Mouse (Mus musculus): Measurements from ENCODE around the gene 4930519G04Rik.
"Not testable (repeated sequence)": the region's sequence is repeated elsewhere in the genome, so short reads cannot be mapped to it uniquely, and the experiment has no call there.

The 4930519G04Rik gene

DNA sequence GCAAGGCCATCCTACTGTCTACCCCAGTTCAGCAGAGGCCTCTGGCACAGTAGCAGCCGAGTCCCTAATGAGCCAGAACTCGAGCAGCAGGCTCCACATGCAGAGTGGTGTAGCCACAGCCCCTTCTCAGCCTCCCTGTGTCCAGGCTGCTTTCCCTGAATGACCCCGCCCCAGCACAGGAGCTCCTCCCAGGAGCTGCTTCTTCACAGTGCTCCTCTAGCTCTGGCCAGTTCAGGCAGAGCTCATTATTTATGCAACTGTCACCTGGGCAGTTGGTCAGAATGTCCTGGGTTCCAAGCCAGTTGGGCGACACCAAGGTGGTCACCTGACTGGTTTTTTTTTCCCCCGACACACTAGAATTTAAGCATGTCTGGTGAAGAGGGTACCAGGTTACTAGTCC lies at the start of gene 4930519G04Rik:
4930519G04Rik (plus strand) TSS at position 301 of the 400 bp plus-strand sequence.
- in situ Hi-C loops (cut with MboI; ENCODE audit: unreplicated experiment in 2 of 2): not testable (repeated sequence)

DNA sequence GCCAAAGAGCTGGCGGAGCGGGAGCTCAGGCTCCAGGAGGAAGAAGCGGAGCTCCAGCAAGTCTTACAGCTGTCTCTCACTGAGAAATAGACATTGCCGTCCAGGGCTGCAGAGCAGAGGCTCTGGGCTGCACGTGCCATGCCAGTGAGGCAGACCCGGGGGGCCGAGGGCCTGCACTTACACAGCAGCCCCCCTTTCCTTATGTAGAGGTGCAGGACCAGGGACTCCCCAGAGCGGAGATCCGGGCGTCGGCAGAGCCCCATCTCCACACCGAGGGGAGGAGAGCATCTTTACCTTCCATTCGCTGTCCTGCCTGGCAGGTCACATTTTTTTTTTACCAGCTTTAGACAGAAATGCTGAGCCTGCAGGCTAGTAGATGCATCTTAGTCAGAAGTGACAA lies 49.1 kb upstream of the 4930519G04Rik start:
- in situ Hi-C loops (cut with MboI; ENCODE audit: unreplicated experiment in 2 of 2): no loop called here

DNA sequence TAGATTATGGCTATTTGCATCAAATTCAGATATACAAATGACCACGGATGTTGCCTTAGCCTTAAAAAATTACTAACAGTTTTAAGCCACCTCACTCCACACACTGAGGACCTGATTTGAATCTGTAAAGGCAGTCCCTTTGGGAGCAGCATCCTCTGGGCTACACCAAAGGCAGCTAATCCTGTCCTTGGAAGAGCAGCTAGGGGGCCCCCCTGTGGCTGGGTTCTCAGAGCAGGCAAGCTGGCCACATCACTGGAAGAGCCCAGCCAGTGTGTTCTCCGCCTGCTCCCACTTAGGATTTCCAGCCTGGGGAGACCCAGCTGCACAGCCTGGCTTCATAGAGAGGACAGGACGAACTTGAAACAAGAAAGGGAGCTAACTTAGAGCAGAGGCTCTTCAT lies 48.5 kb upstream of the 4930519G04Rik start:
- in situ Hi-C loops (cut with MboI; ENCODE audit: unreplicated experiment in 2 of 2): loop anchor here (5.0 kb wide), 2 partner anchors 33 to 38 kb away; partner anchors contain the start of gene Ankrd13a (in 1 of the 2)

DNA sequence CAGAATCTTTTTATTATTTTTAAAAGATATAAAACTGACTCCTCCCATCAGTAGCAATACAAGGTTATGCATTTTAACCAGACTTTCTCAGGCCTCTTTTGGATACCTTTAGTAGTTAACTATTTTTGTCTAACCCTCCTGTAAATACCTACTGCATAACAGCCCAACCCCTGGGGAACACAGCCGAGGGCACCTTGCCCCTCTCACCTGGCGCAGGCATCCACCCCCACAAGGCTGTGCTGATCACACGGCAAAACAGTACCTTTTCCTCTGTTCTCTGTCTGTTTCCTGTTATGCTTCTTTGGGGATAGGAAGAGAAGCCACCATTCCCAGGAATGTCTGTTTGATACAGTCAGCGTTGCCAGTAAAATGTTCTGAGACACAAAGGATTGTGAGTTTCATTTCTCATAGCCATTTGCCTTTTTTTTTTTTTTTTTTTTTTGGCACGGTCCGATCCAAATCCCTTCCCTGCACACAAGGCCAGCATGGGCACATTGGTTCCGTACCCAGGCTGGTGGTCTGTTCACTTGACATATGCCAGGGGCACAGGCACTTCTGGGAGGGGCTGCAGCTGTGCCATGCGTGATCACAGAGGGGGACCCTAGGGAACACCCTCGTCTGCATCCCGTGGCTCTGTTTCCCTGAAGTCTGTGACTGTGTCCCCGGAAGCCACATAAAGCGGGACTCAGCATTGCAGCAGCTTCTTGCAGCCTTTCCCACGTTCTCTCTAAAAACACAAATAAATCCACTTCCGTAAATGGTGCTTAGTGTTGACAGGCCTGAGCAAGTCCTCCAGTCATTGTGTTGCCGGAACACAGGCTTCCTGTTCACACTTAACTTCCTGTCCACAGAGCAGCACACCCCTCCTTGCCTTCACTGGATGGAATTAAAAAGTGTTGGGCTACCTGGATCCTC lies 47.8 kb upstream of the 4930519G04Rik start:
- in situ Hi-C loops (cut with MboI; ENCODE audit: unreplicated experiment in 2 of 2): loop anchor here (5.0 kb wide), 2 partner anchors 33 to 38 kb away; partner anchors contain the start of gene Ankrd13a (in 1 of the 2)

DNA sequence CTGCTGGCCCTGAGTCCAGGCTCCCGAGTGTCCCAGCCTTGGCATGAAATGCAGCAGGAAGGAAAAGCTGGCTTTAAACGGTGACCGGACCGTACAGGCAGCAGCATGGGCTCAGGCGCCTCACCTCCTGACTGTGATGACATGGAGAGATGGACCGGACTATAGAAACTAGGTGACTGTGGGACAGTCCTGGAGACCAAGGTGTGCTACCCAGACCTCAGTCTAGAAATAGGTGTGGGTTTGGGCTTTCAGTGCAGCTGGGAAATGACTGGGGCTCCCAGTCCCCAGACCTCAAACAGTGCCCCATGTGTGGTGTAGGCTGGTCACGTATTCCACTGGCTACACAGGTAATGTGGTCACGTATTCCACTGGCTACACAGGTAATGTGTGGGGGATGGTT lies 46.8 kb upstream of the 4930519G04Rik start:
- in situ Hi-C loops (cut with MboI; ENCODE audit: unreplicated experiment in 2 of 2): loop anchor here (5.0 kb wide), 2 partner anchors 34 to 39 kb away; partner anchors contain the start of gene Ankrd13a (in 1 of the 2)

DNA sequence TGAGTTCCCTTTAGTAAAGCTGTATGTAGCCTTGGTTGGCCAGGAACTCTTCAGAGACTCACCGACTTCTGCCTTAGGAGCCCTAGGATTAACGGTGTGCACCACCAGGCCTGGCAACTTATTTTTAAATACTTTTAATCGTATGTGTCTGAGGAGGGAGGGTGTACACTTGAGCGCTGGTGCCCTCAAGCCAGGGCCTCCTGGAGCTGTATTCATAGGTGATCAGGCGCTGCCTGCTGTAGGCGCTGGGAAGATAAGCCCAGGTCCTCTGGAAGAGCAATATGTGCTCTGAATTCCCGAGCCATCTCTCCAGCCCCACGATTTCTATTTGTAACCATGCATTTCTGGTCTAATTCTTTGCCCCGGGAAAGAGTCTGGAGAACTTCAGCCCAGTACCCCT lies 46.4 kb upstream of the 4930519G04Rik start:
- in situ Hi-C loops (cut with MboI; ENCODE audit: unreplicated experiment in 2 of 2): loop anchor here (5.0 kb wide), 2 partner anchors 35 to 40 kb away; partner anchors contain the start of gene Ankrd13a (in 1 of the 2)

DNA sequence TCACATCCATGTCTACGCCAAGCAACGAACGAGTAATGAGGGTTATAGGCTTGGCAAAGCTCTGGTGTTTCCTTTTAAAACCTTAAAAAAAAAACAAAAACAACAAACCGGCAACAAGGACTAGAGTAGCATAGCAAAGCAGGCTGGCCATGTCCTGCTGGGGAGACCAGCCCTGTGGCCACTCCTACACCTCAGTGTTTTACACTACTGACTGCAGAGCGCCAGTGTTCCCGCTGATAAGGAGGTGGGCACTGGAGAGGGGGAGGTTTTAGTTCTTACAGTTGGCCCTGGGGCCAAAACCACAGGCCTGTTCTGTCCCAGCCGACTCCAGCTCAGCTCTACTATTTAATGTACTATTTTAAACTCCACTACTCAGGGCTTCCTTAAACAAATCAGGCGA lies 46.0 kb upstream of the 4930519G04Rik start:
- in situ Hi-C loops (cut with MboI; ENCODE audit: unreplicated experiment in 2 of 2): loop anchor here (5.0 kb wide), 2 partner anchors 35 to 40 kb away; partner anchors contain the start of gene Ankrd13a (in 1 of the 2)

DNA sequence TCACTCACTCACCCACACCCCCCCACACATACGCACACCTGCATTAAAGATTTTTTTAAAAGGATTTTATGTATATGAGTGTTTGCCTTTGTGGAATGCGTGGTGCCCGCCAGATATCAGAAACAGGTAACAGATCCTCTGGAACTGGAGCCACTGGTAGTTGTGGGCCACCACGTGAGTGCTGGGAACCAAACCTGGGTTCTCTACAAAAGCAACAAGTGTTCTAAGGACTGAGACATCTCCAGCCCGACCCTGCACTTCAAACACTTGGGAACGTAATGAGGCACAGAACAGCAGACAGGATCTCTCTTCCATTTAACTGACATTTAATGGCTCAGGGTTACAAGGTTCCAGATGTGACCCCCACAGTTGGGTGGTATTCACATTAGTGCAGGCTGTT lies 45.6 kb upstream of the 4930519G04Rik start:
- in situ Hi-C loops (cut with MboI; ENCODE audit: unreplicated experiment in 2 of 2): loop anchor here (5.0 kb wide), 2 partner anchors 36 to 41 kb away; partner anchors contain the start of gene Ankrd13a (in 1 of the 2)

DNA sequence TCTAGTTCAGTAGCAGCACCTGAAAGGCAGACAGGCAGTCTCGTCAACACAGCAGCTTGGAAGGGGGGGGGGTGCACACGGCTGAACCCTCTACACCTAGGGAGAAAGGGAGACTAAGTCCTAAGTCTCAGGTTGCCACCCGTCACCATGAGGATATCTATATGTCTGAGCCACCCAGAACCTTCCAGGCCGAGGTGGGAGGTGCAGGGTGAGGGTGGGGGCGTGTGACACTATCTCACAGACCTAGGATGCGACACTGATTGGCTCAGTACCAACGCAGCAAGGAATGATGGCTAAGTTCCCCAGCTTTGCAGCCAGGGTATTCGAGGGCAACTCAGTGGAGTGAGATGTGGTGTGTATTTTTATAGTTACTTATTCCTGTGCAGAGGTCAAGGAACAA lies 45.1 kb upstream of the 4930519G04Rik start:
- in situ Hi-C loops (cut with MboI; ENCODE audit: unreplicated experiment in 2 of 2): loop anchor here (5.0 kb wide), 2 partner anchors 36 to 41 kb away; partner anchors contain the start of gene Ankrd13a (in 1 of the 2)

DNA sequence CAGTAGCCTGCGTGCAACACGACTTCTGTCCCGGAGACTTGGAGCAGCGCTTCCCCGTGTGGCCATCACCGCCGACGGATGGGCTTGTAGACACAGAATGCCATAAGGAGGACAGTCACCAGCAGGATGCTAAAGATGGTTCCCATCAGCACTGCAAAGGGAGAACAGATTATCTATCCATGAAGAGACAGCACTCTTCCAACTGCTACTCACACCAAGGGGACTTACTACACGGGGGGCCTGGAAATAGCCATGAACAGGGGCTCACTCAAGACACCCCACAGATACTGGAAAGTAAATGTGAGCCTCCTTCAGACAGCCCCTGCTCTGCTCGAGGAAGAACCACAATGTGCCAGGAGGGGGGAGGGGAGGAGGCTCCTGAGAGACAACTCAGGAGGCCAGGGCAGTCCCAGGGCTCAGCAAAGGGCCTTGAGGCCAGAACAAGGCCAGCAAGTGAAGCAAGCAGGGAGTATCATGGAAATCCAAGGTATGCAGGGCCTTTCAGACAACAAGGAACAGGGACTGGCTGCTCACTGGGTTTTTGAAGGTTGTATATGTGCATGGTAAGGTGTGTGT lies 44.2 kb upstream of the 4930519G04Rik start:
- in situ Hi-C loops (cut with MboI; ENCODE audit: unreplicated experiment in 2 of 2): loop anchor here (5.0 kb wide), 2 partner anchors 37 to 42 kb away; partner anchors contain the start of gene Ankrd13a (in 1 of the 2)

DNA sequence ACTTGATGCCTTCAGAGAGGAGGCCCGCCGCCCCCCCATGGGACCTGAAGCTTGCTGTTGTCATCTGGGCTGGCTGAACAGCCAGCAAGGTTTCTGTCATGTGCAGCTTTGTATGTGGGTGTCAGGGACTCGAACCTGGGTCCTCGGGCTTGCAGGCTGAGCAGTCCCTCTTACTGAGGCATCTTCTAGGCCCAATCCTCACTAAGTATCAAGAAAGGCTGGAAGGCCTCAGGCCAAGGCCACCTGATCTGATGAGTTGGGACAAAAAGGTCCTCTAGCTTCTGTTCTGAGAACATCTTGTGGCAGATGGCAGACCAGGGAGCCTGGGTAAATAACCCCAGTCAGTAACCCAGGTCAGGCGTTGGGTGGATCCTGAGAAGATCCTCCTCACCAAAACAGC lies 43.6 kb upstream of the 4930519G04Rik start:
- in situ Hi-C loops (cut with MboI; ENCODE audit: unreplicated experiment in 2 of 2): loop anchor here (5.0 kb wide), 2 partner anchors 38 to 43 kb away; partner anchors contain the start of gene Ankrd13a (in 1 of the 2)

DNA sequence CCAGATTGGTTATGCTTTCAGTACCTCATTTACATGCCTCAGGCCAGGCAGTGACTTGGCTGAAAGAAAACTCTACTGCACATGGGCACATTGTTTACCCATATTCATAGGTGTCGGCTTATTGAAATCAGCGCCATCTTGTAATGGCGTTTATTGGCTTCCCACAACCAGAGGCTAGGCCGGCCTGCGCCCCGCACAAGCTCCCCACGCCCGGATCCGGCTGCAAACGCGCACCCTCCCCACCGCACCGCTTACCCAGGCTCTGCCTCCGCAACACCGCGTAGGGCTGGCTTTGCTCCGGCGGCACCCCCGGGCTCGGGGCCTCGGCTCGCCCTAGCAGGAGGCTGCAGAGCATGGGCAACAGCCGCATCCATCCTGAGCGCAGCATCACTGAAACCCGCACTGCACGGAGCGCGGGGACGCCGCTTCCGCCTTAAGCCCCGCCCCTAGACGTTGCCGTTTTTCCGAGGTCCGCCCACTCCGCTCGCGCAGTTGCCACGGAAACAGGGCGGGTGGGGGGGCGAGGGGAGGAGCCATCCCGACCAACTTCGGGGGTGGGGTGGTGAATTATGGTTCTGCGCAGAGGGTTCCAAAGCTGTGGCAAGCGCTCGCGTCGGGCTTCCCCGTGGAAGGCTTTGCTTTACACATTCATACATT lies 39.8 kb upstream of the 4930519G04Rik start:
- in situ Hi-C loops (cut with MboI; ENCODE audit: unreplicated experiment in 2 of 2): no loop called here

DNA sequence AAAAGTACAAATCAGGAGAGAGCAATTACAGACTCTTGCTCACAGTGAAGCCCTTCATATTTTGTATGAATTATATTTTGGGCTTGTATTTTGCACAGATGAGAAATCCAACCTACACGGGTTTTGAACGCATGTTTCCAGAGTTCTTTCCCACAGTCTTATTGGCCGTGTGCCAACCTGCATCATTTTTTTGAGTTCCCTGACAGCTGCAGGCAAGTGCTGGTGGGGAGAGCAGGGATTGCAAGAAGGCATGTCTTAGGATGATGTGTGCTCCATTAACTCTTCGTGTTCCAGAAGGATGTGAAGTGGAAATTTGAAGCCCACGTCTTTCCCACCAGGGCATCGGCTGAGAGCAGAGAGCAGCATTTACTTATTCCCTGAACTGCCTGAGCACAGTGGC lies 36.9 kb upstream of the 4930519G04Rik start:
- in situ Hi-C loops (cut with MboI; ENCODE audit: unreplicated experiment in 2 of 2): no loop called here

DNA sequence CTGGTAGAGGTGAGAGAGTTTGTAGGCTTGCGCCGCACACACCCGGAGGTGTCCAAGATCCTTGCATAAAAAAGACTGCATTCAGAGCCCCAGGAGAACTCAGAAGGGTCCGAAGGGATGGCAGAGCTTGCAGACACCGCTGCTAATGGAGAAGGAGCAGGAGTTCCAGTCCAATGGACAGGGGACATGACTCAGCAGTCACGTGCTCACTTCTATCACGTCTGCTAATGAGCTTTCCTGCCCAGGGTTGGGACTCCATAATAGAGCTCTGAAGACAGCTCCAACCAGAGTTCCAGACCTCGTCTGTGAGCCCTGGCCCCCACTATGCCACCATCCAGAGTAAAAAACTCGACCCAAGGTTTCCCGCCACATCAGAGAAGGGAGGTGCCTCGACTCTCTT lies 35.3 kb upstream of the 4930519G04Rik start:
- in situ Hi-C loops (cut with MboI; ENCODE audit: unreplicated experiment in 2 of 2): no loop called here

DNA sequence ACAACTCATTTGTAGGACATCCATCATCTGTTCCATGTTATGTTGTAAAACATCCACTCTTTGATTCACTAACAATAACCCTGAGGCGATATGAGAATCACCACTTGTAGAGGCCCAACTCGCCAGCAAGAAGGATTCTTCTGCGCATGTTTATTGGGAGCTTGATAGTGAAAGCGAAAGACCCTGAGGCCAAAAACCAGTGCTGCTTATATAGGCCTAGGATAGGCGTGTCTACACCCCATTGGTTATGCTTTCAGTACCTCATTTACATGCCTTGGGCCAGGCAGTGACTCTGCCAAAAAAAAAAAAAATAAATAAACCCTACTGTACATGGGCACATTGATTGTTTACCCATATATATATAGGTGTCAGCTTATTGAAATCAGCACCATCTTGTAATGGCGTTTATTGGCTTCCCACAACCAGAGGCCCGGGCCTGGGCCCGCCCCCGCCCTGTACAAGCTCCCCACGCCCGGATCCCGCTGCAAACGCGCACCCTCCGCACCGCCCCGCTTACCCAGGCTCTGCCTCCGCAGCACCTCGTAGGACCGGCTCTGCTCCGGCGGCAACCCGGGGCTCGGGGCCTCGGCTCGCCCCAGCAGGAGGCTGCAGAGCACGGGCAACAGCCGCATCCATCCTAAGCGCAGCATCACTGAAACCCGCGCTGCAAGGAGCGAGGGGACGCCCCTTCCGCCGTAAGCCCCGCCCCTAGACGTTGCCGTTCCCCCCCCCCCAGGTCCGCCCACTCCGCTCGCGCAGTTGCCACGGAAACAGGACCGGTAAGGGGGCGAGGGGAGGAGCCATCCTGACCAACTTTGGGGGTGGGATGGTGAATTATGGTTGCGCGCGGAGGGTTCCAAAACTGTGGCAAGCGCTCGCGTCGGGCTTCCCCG lies 30.4 kb upstream of the 4930519G04Rik start, which contains the start of gene 1500011B03Rik:
1500011B03Rik (minus strand) TSS at position 673 of the 893 bp plus-strand sequence.
- in situ Hi-C loops (cut with MboI; ENCODE audit: unreplicated experiment in 2 of 2): loop anchor here in 1 of 2 experiments (10.0 kb wide), 1 partner anchor 118 kb away; the partner anchor contains the start of gene Tchp

DNA sequence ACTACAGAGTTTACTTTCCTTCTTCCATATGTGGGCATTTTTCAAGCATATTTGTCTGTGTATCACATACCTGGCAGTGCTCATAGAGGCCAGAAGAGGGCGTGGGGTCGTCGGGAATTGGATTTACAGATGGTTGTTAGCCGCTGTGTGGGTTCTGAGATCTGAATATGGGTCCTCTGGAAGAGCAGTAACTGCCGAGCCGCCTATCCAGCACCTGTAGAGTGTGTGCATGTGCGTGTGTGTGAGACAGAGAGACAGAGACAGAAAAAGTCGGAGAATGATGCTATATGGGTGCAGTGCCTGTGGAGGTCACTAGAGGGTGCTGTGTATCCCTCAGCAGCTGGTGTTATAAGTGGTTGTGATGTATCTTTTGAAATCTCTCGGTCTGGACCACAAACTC lies 29.3 kb upstream of the 4930519G04Rik start:
- in situ Hi-C loops (cut with MboI; ENCODE audit: unreplicated experiment in 2 of 2): loop anchor here in 1 of 2 experiments (10.0 kb wide), 1 partner anchor 119 kb away; the partner anchor contains the start of gene Tchp

DNA sequence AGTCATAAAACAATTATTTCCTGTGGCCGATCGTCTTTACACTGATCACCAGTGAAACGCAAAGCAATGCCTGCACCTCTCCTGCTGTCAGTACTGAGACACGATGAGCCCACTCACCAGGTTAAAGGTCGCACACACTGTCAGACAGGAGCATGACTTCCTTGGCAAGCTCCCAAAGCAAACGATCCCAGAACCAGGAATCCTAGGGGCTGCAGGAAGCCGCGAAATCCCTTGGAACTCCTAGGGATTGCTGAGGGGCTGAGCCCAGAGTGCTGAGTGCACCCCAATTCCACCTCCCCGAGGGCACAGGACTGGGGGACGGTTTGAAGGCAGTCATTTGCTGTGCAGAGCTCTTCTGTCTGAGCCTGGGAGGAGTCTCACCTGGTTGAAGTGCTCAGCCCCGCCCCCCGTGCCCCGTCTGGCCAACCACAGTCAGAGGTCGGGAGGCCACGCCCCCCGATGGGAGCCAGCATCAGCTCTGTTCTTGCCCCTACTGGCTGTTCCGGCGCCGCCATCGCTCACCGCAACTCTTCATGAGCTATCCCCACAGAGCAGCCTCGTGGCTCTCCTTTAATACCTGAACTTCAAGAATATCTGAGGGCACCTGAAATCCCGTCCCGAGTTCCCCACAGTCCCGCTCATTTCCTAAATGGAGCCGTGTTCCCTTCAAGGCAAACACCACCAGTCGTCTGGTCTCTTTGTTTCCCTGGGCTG lies 27.3 kb upstream of the 4930519G04Rik start:
- in situ Hi-C loops (cut with MboI; ENCODE audit: unreplicated experiment in 2 of 2): loop anchor here (5.0 to 10.0 kb wide), 3 partner anchors 71 to 121 kb away; partner anchors contain the start of genes Oasl2 (in 1 of the 2) and Tchp (in 1 of the 2)

DNA sequence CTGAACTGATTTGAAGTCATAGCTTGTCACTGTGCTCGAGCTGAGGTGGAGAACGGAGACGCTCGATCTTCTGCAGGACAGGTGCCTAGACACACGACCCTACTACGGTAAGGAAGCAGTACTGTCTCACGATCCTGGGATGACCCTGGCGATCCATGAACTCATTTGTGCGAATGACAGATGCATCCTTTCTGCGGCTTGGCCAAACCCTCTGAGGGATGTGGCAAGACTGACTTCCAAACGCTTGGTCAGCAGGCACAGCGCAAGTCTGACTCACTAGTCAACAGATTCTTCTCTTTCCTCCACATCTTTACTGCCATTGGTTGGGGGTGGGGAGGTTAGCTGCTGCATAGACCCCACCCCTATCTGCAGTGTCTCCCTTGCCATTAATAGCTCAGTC lies 26.0 kb upstream of the 4930519G04Rik start:
- in situ Hi-C loops (cut with MboI; ENCODE audit: unreplicated experiment in 2 of 2): loop anchor here (5.0 to 10.0 kb wide), 3 partner anchors 70 to 123 kb away; partner anchors contain the start of genes Oasl2 (in 1 of the 2) and Tchp (in 1 of the 2)

Measured in v-Abl transformed pro-B cells (cell line).